Mouse (Mus musculus): Measurements from ENCODE around the gene Kcnn3.

DNA sequence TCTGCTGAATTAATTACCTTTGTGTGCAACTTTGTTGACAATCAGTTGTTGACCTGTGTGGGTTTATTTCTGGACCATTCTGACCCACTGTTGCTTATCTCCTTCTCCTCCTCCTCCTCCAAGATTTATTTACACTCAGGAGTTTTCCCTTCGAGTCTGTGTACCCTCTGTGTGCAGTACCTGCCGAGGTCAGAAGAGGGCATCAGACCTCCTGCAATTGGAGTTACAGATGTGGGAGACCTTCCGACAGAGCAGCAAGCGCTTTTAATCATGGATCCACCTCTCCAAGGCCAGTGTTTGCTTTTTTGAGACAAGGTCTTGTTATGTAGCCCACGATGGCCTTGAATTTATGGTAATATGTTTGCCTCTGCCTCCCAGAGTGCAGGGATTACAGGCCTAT, 25.3 kb upstream of the Kcnn3 start:
- TF ChIP-seq POLR2A (IDR thresholded peaks at IDR 0.05; ENCODE audit: borderline replicate concordance, low read depth, low read length) (no peak), CTCF (IDR thresholded peaks at IDR 0.05; ENCODE audit: low read depth, low read length) (no peak)
